Mouse (Mus musculus): ENCODE measurements around the gene Fam163b. TPM values are rescaled to one million over a fixed set of nuclear protein-coding genes. Genes with fewer than 3 reads are reported as not detected.

Fam163b gene
- polyA plus RNA-seq, 1 experiment: not detected

DNA sequence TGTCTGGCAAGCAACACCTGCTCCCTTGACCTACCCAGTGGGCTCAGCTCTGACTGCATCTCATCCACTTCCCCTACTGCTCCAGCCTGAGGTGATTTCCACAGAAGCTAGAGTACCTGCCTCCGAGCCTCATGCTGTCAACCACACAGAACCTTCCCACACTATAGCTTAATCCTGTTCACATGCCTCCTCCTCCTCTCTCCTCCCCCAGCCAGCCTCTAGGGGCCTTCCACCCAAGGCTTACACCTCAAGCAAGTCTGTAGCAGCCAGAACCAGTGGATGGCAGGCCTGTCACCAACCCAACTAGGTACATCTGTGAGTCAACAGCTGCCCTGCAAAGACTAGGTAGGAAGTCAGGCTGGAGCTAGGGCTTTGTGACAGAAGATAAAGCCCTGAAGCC, 5.5 kb downstream of the Fam163b start:
- Histone ChIP-seq H3K4me1 (ENCODE audit: control insufficient read depth, insufficient read depth, low read length) (no peaks in the 10 kb centered on the region), H3K4me3 (ENCODE audit: insufficient read depth, low read length) (no peak overlapping the region), H3K27ac (ENCODE audit: insufficient read depth, low read depth, low read length) (no peak overlapping the region)
- TF ChIP-seq POLR2A (IDR thresholded peaks at IDR 0.05; ENCODE audit: borderline replicate concordance, low read depth, low read length) (no peak), CTCF (IDR thresholded peaks at IDR 0.05; ENCODE audit: low read depth, low read length) (no peak)

DNA sequence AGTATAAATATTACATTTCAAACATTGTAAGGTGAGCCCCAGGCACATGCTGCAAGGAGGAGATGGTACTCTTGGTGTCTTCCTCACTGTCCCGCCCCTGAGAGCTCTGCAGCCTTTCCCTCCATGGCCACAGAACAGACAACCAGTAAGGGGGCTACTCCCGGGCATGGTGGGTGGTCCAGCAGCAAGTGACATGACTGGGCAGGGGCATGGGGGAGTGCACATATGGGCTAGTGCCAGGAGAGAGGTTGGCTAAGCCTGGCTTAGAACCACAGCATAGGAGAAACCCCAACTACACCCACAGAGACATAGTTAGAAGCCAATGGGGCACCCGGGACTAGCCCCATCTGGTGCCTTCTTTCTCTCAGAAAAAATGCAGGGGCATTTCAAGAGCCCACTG, 6.0 kb downstream of the Fam163b start:
- no peaks in the 10 kb centered on the region for H3K4me1 ChIP-seq (ENCODE audit: control insufficient read depth, insufficient read depth, low read length)
- H3K4me3 ChIP-seq (ENCODE audit: insufficient read depth, low read length): no peak overlapping the region
- TF ChIP-seq CTCF (IDR thresholded peaks at IDR 0.05; ENCODE audit: low read depth, low read length): no peak
- no peak for TF ChIP-seq POLR2A (IDR thresholded peaks at IDR 0.05; ENCODE audit: borderline replicate concordance, low read depth, low read length)
- H3K27ac ChIP-seq (ENCODE audit: insufficient read depth, low read depth, low read length): no peak overlapping the region

- H3K4me1 ChIP-seq (ENCODE audit: control insufficient read depth, insufficient read depth, low read length): no peaks in the 10 kb centered on the region
- H3K27ac ChIP-seq (ENCODE audit: insufficient read depth, low read depth, low read length): no peak overlapping the region
- H3K4me3 ChIP-seq (ENCODE audit: insufficient read depth, low read length): no peak overlapping the region
- TF ChIP-seq POLR2A (IDR thresholded peaks at IDR 0.05; ENCODE audit: borderline replicate concordance, low read depth, low read length) (no peak), CTCF (IDR thresholded peaks at IDR 0.05; ENCODE audit: low read depth, low read length) (no peak)
These were observed 6.4 kb downstream of the Fam163b start for GRCm38 (mm10) chr2:27135935-27136334.

GRCm38 (mm10) chr2:27128990-27129389, 13.3 kb downstream of the Fam163b start:
- H3K4me3 ChIP-seq (ENCODE audit: insufficient read depth, low read length): no peak overlapping the region
- no peak for TF ChIP-seq CTCF (IDR thresholded peaks at IDR 0.05; ENCODE audit: low read depth, low read length)
- TF ChIP-seq POLR2A (IDR thresholded peaks at IDR 0.05; ENCODE audit: borderline replicate concordance, low read depth, low read length): no peak
- H3K27ac ChIP-seq (ENCODE audit: insufficient read depth, low read depth, low read length): no peak overlapping the region
- H3K4me1 ChIP-seq (ENCODE audit: control insufficient read depth, insufficient read depth, low read length): no peaks in the 10 kb centered on the region

DNA sequence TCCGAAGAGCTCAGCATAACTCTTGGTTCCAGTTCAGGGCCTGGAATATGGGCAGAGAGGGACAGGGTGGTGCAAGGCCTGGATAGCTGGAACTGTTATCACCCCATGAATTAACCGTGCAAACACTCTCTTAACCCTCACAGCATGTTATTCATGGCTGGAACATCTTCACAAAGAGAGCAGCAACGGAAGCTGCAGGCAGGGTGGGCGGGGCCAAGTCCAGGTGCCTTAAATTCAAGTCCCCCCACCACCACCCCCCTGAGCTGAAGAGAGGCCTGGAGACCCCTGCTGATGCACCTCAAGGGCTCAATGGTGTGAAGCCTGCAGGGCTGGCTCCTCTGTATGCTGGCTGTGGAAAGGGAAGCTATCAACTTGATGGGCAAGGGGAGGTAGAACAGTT, 15.8 kb downstream of the Fam163b start:
- H3K4me1 ChIP-seq (ENCODE audit: control insufficient read depth, insufficient read depth, low read length): no peaks in the 10 kb centered on the region
- TF ChIP-seq CTCF (IDR thresholded peaks at IDR 0.05; ENCODE audit: low read depth, low read length) (no peak), POLR2A (IDR thresholded peaks at IDR 0.05; ENCODE audit: borderline replicate concordance, low read depth, low read length) (no peak)
- no peak overlapping the region for H3K4me3 ChIP-seq (ENCODE audit: insufficient read depth, low read length)
- no peak overlapping the region for H3K27ac ChIP-seq (ENCODE audit: insufficient read depth, low read depth, low read length)

GRCm38 (mm10) chr2:27125979-27126378, 16.3 kb downstream of the Fam163b start:
- Histone ChIP-seq H3K4me3 (ENCODE audit: insufficient read depth, low read length) (no peak overlapping the region), H3K27ac (ENCODE audit: insufficient read depth, low read depth, low read length) (no peak overlapping the region), H3K4me1 (ENCODE audit: control insufficient read depth, insufficient read depth, low read length) (no peaks in the 10 kb centered on the region)
- TF ChIP-seq CTCF (IDR thresholded peaks at IDR 0.05; ENCODE audit: low read depth, low read length): peak; percentile 97
- TF ChIP-seq POLR2A (IDR thresholded peaks at IDR 0.05; ENCODE audit: borderline replicate concordance, low read depth, low read length): no peak

GRCm38 (mm10) chr2:27123121-27123520, 19.2 kb downstream of the Fam163b start:
- no peaks in the 10 kb centered on the region for H3K4me1 ChIP-seq (ENCODE audit: control insufficient read depth, insufficient read depth, low read length)
- TF ChIP-seq CTCF (IDR thresholded peaks at IDR 0.05; ENCODE audit: low read depth, low read length): no peak
- no peak for TF ChIP-seq POLR2A (IDR thresholded peaks at IDR 0.05; ENCODE audit: borderline replicate concordance, low read depth, low read length)
- H3K4me3 ChIP-seq (ENCODE audit: insufficient read depth, low read length): no peak overlapping the region
- H3K27ac ChIP-seq (ENCODE audit: insufficient read depth, low read depth, low read length): no peak overlapping the region

GRCm38 (mm10) chr2:27122578-27122977, 19.7 kb downstream of the Fam163b start:
- no peak for TF ChIP-seq CTCF (IDR thresholded peaks at IDR 0.05; ENCODE audit: low read depth, low read length)
- no peak for TF ChIP-seq POLR2A (IDR thresholded peaks at IDR 0.05; ENCODE audit: borderline replicate concordance, low read depth, low read length)
- Histone ChIP-seq H3K4me1 (ENCODE audit: control insufficient read depth, insufficient read depth, low read length) (no peaks in the 10 kb centered on the region), H3K27ac (ENCODE audit: insufficient read depth, low read depth, low read length) (no peak overlapping the region), H3K4me3 (ENCODE audit: insufficient read depth, low read length) (no peak overlapping the region)

DNA sequence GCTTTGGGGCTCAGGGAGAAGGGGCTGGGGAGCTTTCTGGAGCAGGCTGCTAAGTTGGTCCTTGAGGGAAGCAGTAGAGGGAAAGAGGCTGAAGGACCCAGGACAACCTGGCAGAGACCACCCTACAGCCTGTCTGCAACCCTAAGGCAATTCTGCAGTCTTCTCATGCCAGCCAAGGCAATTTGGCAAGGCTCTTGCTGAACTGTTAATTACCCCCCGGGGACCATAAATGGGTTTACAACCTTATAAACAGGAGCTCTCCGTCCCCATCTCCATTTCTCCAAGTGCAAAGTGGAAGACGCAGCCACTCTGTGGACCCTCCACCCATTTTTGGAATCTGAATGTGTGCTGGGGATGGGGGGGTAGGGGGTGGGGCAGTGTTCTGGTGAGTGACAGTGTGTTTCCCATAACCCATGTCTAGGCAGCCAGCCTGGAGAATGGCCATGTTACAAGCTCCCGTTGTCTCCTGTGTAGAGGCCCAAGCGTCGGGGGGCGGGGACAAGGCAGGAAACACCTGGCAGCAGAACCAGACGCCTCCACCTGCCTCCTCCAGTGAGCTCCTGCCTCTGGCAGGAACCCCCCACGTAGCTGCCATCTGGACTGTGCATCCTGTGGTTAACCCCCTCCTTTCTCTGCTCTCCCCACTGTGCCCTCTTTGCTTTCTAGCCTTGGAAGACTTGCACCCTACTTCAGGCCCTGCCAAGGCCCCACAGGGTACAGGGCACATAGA, 20.5 kb downstream of the Fam163b start:
- TF ChIP-seq CTCF (IDR thresholded peaks at IDR 0.05; ENCODE audit: low read depth, low read length) (no peak), POLR2A (IDR thresholded peaks at IDR 0.05; ENCODE audit: borderline replicate concordance, low read depth, low read length) (no peak)
- Histone ChIP-seq H3K4me1 (ENCODE audit: control insufficient read depth, insufficient read depth, low read length) (no peaks in the 10 kb centered on the region), H3K27ac (ENCODE audit: insufficient read depth, low read depth, low read length) (no peak overlapping the region), H3K4me3 (ENCODE audit: insufficient read depth, low read length) (no peak overlapping the region)

DNA sequence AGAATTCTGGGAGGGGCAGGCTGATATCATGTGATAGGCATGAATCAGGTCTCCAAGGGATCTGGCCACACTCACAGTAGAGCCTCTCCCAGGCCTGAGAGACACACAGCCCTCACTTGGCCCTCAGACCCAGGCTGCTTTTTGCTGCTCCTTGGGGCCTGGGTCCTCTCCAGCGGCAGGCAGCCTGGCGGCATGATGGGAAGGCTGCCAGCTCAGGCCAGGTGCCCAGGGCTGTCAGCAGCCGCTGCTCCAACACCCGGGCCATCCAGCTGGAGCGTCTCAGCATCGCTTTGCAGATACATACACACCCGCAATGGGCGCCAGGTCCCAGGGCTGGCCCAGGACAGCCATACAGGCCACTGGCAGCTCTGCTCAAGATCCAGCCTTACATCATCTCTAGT, 22.1 kb downstream of the Fam163b start:
- H3K27ac ChIP-seq (ENCODE audit: insufficient read depth, low read depth, low read length): no peak overlapping the region
- no peak overlapping the region for H3K4me3 ChIP-seq (ENCODE audit: insufficient read depth, low read length)
- no peaks in the 10 kb centered on the region for H3K4me1 ChIP-seq (ENCODE audit: control insufficient read depth, insufficient read depth, low read length)
- TF ChIP-seq POLR2A (IDR thresholded peaks at IDR 0.05; ENCODE audit: borderline replicate concordance, low read depth, low read length): no peak
- TF ChIP-seq CTCF (IDR thresholded peaks at IDR 0.05; ENCODE audit: low read depth, low read length): no peak
